Mouse (Mus musculus) ES-E14 (cell line): ENCODE results near the gene Kcnk12.

Experiments
- CHD2 ChIP-seq: IDR thresholded peaks from 2 replicates; pipeline ENCODE4 v1.6.1; 2014; ENCODE audit warnings: mild to moderate bottlenecking, low read depth, low read length, inconsistent platforms
- HCFC1 ChIP-seq: IDR thresholded peaks from 2 replicates; pipeline ENCODE4 v1.6.1; 2012; ENCODE audit warnings: low read length, inconsistent platforms, borderline replicate concordance; ENCODE audit not compliant: insufficient read depth
- MAFK ChIP-seq: IDR thresholded peaks from 2 replicates; pipeline ENCODE4 v1.6.1; 2014; ENCODE audit warnings: mild to moderate bottlenecking, low read depth, low read length, inconsistent platforms; ENCODE audit not compliant: insufficient read depth
- ZC3H11A ChIP-seq: IDR thresholded peaks from 2 replicates; pipeline ENCODE4 v1.6.1; 2012; ENCODE audit warnings: low read depth, mild to moderate bottlenecking, inconsistent platforms, low read length, borderline replicate concordance
- ZNF384 ChIP-seq: IDR thresholded peaks from 2 replicates; pipeline ENCODE4 v1.6.1; 2012; ENCODE audit warnings: low read depth, low read length, inconsistent platforms

GRCm38 (mm10) chr17:87724727-87725126 lies 73.1 kb downstream of the Kcnk12 start:
- TF ChIP-seq HCFC1 (no peak), CHD2 (no peak), ZC3H11A (no peak), ZNF384 (peak; percentile 57), MAFK (no peak)
